Mouse (Mus musculus): ENCODE results near the gene Ppp1r12b.

The Ppp1r12b gene

DNA sequence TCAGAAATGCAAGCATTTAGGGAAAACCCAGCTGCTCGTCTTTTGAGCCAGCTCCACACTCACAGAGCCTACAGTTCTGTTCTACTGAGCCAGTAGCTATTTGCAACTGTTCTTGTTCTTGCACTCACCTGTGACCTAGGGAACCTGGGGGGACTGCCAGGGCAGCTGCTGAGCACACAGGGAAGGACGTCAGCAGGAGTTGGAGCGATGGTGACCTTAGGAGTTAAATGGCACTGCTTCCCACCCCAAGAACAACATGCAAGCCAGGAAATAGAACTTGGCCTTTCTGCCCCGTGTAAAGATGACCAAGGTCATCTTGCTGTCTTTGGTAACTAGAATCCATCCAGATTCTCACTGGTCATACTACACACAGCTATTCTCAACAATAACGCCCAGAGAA, 195.1 kb downstream of the Ppp1r12b start:
- no peak for DNase-seq (ENCODE audit: low read depth)

DNA sequence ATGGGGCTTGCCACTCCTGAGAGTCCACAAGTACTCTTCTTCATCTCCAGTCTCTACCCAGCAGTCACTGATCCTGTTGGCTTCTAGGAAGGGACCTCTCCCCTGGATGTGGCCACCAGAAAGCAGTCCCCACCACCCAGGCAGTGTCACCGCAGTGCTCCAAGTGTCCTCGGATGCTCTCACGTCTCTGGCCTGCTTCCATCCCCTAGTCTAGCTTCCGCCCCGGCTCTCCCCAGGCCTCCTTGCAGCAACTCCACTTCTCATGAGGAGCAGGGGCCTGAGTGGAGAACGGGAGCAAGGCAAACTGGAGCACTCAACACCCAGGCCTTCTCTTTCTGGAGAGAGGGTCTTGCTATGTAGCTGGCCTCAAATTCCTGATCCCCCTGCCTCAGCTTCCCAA, 196.6 kb downstream of the Ppp1r12b start:
- no peak for DNase-seq (ENCODE audit: low read depth)

DNA sequence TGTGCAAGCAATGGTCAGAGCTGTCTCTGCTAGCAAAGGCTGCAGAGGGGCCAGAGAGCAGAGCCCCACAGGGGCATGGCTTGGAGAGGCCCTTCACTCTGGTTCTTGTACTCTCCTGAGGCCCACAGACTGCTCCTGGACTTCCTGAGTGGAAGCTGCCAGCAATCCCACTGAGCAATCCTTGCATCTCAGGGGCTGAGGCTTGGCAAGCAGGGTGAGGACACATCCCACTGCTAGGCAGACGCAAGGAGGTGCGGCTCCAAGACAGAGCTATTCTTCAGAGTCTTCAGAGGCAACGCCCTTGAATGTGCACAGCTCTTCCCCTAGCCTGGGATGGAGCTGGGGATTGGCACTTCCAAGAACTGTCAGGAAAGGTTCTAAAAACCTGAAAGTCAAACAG, 198.5 kb downstream of the Ppp1r12b start:
- DNase-seq (ENCODE audit: low read depth), result no peak

DNA sequence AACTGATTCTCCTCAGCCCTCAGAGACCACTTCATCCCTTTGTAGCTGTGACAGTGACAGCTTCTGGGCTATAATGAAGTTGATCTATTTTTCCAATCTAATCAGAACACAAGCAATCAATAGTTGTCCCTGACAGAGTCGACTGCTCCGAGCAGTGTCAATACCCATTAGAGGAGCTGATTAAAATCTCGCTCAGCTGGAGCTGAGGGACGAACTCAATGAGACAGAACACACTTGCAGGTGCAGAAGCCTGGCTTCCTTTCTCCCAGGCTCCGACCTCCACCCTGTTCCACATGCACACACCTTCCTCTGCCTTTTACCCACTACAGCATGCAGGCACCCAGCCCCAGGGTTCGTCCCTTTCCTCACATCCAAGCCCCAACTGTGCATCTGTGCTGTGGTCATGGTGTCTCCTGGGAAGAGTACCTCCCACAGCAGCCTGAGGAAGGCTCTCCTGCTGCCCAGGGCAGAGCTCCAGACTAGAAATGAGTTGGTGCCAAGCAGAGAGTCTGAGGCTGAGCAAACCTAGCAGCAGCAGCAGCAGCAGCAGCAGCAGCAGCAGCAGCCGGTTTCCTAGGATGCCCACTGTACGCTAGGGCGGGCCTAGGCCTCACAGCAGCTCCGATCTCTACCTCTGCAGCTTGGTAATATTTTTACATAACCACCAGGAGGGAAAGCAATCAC, 199.4 kb downstream of the Ppp1r12b start:
- DNase-seq (ENCODE audit: low read depth), result no peak

DNA sequence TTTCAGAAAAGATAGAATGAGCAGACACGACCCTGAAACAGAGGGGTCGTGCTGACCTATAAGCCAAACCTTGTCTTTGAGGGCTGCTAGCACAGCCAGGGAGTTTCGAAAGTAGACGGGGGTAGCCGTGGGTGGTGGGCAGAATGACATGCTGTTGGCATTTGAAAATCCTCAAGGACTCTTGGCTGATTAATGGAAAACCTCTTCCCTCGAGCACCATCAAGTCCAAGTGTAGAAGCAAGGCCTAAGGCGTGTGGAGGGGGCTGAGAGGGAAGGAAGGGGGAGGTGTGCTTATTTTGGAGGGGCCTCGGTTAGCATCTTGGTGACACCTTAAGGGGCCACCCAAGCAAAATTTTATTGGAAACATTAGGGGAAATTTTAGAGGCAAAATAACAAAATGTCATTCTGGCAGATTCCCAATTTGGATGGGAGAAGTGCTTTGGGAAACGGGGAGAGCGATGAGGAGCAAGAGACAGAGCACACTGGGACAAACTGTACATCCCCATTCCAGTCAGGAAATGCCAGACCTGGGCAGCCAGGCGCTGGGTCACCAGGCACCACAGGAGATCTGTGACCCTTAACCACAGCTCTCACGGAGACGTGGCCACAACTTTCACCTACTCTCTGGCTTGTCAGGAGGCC, 200.1 kb downstream of the Ppp1r12b start:
- no peak for DNase-seq (ENCODE audit: low read depth)

DNA sequence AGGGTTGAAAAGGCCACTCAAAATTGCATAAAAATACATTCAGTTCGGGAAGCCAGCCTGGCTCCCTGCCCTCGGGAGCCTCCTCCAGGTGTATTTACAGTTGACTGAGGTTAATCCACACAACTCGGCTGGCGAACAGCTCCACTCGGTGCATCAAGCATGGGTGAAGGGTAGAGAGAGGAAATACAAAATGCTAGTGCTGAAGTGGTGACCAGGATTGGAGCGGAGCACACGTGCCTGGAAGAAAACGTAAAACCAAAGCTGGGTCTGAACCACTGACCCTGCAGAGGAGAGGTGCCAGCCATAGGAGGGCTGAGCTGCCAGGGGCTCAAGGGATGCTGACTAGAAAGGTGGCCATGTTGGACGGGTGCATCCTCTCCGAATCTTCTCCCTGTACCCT, 200.9 kb downstream of the Ppp1r12b start:
- no peak for DNase-seq (ENCODE audit: low read depth)

DNA sequence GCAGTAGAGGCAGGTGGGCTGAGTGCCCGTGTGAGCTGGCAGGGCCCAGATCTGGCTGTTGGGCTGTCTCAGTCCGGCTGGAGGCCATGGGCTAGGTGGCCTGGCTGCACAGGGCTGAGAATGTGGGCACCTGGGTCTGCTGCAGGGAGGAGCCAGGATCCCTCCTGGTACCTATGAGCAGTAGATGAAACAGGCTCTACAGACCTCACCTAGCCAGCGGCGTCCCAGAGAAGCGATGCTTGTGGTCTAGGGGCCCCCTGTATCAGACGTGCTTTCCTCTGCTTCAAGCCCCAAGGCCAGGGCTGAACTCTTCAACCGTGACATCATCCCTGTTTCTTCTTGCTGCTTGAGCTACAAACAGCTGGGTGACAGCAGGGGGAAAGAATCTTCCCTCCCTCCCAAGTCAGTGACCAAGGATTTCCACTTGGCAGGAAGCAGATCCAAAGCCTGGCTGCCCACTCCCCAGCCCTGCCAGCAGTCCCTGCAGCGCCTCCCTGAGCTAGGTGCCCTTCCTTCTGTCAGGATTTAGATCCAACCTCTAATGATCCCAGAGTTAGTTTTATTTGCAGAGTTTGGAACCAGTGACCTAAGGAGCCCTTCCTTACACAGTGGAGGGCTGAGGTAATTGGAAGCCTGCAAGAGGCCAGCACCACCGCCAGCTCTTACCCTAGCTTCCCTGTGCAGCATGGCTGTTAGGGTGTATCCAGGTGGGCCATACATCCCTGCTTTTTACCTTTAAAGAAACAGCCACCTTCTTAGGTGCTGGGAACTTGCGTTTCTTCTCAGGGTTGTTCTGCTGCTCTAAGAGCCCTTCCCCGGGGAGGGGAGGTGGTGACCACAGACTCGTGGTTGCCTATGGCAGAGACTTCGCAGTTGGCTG, 201.8 kb downstream of the Ppp1r12b start:
- no peak for DNase-seq (ENCODE audit: low read depth)

DNA sequence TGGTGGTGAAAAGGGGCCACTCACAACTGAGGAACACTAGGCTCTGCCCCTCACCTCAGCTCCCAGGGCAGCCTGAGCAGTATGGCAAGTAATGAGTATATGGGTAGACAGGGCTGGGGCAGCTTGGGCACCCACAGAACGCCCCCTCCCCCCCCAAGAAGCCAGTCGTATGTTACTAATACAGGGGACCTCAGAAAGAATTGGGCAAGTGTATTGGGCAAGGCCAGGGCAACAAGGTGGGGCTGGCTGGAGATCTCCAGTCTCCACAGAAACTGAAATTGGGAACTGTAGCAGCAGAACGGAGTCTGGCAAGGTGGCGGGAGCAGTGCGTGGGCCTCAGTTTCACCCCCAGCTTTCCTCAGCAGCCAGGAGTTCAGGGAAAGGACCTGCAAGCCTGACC, 203.3 kb downstream of the Ppp1r12b start:
- DNase-seq (ENCODE audit: low read depth), result no peak

DNA sequence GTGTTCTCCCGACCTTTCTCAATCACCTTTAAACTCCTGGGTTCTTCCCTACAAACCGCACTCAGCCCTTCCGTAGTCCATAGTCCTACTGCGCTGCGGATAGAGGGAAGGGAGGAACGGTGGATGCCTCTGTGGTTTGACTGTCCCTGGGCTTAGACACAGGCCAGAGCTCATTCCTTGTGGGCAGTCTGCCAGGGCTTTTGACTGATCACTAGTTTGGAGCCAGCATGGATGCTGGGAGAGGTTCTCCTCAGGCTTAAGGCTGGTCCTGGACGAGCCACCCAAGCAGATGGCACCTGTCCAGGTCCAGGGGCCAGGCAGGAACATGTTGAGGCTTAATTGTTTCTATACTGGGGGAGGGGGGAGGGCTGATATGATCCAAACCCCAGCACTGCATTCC, 205.9 kb downstream of the Ppp1r12b start:
- no peak for DNase-seq (ENCODE audit: low read depth)

DNA sequence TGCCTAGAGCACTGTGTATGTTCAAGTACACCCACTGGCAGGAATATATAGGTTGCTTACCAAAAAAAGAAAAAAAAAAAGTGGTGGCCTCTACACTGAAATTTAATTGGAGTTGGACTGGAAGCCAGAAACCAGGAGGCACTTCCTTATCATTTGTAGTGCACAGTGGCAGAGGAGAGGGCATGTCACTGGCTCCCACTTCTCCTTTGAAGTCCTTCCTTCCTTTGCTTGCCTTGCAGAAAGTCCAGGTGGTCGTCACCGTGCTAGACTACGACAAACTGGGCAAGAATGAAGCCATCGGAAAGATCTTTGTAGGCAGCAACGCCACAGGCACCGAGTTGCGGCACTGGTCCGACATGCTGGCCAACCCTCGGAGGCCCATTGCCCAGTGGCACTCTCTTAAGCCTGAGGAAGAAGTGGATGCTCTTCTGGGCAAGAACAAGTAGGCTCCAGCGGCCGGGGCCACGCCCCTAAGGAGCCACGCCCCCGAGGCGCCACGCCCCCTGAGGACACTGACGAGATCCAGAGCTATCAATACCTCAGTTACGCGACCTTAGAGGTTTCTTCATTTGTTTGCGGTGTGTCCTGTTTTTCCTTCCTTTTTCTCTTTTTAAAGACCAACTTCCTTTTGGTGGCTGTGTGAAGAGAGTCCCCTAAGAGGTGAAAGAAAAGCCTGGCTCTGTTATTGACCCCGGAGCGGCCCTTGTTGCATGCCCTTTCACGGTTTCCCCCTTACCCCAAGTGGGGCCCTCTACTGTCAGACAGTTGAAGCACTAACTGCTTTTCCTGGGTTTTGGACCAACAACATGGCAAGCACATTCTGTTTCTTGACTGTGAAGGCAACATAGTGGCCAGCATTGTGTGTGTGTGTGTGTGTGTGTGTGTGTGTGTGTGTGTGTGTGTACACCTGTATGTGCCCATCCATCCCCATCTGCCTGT, 208.2 kb downstream of the Ppp1r12b start:
- DNase-seq (ENCODE audit: low read depth), result peak; percentile 73

DNA sequence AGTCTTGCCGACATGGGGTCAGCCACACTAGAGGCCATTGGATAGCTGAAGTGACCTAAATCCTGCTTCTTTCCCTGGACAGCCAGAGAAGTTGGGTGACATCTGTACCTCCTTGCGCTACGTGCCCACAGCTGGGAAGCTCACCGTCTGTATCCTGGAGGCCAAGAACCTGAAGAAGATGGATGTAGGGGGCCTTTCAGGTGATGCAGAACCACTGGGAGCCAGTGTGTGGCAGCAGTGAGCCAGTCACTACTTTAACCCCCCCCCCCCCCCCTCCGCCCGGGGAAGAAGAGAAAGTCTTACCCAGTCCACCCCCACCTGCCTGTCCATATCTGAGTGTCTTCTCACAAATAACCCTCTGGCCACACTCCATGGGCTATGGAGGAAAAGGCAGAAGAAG, 210.1 kb downstream of the Ppp1r12b start:
- peak; percentile 49 for DNase-seq (ENCODE audit: low read depth)

DNA sequence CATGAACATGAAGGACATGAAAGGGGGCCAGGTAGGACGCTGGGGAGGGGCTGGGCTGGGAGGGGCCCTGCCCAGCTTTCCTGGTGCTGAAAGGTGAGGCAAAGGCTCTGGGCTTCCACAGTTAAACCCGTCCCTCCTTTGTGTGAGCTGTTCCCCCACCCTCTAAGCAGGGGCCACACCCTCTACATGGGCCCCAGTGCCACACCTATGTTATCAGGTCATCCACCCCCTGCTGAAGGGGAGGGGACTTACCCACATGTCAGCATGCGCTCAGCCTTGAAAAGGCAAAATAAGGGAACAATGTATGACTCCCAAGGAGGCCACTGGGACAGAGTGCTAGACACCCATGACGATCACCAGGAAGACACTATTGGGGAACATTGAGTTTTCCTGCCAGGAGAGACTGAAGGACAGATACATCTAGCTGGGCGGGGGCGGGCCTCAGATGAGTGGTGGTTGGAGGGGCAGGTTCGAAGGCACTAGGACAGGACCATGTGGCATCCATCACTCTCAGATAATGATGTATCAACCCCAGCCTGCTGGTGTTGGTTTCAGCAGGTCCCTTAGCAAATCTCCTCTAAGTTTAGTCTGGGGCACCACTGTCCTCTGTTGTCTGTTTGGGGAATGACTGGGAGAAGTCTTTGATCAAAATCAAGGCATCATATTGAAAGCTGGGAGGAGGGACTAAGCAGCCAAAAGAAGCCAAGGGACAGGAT, 213.6 kb downstream of the Ppp1r12b start:
- no peak for DNase-seq (ENCODE audit: low read depth)

DNA sequence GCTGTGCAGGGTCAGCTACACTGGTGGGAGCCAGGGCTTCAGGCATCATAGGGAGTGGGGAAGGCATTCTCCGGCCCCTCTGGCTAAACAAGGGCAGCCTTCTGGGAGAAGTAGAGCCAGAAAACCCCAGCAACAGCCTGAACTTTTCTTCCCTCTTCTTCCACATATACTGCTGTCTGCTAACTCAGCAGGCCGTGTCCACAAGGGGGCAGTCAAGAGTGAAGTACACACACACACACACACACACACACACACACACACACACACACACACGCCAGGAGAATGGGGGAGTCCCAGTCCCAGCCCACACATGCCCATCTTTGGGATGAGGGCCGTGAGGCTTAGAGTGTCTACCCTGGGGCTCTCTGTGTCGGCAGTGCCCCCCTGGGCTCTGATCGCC, 214.3 kb downstream of the Ppp1r12b start:
- peak; percentile 33 for DNase-seq (ENCODE audit: low read depth)

DNA sequence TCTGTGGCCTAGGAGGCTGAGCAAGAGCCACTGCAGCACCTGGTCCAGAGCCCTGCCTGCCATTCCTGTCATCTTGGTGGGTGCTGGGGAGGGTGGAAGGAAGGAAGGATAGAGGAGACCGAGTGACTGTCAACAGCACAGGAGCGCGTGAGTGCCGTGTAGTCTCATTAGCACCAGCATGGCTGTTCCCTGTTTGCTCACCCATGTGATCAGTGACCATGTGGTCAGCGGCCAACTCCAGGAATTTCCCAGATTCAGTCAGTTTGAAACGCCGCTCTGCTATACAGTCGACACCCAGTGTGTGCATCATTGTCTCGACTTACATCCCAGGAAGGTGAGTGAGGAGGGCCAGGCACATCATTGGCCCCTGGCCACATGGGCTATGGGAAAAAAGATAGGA, 218.3 kb downstream of the Ppp1r12b start:
- no peak for DNase-seq (ENCODE audit: low read depth)

DNA sequence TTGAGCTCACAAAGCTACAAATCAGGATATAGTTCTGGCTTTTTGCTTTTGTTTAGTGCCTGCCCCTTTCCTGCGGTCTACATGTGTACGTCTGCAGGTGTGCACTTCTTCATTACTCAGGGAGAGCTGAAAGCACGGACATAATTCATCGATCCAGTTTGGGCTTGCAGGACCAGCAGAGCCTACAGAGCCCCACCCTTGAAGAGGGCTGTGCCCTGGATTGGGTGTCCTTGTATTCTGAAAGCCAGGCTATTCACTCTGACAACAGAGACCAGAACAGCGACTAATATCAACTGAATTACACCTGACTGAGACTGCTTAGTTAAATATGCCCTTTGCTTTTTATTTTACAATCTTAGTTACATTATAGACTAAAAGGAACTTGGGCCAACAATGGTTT, 222.1 kb downstream of the Ppp1r12b start:
- DNase-seq (ENCODE audit: low read depth), result no peak

DNA sequence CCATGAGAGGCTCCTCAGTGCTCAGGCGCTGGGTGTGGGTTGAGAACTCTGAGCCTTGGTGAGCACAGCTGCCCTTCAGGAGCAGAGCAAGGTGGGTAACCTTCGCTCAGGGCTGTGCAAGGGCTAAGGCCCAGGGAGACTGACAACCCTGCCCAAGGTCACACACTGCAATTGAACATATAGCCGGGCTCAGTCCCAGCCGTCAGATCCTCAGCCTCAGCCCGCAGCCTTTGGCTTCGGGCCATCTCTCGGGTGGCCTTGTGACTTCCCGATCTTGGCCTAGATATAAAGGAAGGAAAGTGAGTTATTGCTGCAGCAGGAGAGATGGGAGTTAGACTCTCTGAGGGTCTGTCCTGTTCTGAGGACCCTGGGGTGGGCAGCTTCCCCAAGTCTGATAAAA, 228.5 kb downstream of the Ppp1r12b start:
- no peak for DNase-seq (ENCODE audit: low read depth)

DNA sequence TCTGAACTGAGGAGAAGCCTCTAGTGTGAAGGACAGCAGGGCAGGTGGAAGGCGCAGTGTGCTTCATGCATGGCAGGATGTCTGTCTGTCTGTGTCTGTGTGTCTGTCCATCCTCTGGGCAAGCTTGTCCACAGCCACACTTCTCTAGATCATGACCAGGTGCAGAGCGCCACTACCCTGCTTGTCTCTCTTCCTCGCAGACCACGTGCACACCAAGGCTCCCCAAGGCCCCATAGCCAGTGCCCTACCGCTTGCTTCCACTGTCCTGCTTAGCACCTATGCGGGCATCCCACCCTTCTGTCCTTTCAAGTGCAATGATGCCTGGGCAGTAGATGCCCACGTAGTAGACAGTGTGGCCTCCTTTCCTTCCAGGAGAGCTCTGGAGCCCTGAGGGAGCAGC, 229.3 kb downstream of the Ppp1r12b start:
- no peak for DNase-seq (ENCODE audit: low read depth)

DNA sequence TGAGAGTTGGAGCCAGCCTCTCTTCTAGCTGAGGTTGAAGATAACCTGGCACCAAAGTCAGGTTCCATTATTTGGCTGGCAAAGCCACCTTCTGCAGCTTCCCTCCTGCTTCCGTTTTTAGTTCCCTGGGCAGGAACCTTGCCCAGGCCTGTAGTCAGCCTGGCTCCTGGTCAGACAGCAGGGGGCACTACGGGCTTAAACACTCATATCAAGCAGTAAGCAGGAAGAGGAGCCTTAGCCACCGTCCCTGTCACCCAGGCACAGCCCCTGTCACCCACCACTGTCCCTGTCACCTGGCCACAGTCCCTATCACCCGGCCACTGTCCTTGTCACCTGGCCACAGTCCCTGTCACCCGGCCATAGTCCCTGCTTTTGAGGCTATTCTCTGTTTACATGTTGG, 230.5 kb downstream of the Ppp1r12b start:
- DNase-seq (ENCODE audit: low read depth), result peak; percentile 22

DNA sequence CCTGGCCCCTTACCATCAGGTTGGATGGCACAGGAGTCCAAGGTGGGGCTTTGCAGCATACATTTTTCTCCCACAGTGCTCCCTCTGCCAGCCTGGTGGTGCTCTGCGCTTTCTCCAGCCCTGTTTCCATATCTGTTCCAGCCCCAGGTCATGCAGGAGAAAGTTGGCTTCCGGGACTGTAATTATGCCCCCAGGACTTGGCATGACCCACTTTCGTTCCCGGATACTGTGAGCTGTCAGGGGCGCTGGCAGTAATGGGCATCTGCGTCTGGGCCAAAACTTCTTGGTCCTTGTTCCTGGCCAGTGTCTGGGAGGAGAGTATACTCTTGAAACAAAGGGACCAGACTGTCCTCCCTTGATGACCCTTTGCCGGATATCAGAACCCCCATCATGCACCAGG, 232.9 kb downstream of the Ppp1r12b start:
- no peak for DNase-seq (ENCODE audit: low read depth)

DNA sequence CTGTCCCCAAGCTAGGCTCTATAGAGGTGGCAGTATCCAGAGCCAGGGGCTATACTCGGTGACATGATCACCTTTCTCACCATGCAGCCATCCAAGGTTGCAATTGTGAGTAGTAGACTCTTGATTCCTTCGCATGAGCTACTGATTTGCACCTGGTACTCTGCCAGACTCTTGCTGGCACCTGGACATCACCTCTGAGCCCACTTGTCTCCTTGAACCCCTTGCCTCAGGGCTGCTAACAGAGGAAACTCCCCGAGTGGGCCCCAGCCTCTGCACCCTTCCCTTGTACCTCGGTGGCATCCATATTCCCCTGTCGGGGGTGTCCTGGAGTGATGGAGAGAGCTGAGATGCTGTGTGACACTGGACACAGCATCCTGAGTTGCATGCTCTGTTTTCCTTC, 234.3 kb downstream of the Ppp1r12b start:
- DNase-seq (ENCODE audit: low read depth), result no peak

DNA sequence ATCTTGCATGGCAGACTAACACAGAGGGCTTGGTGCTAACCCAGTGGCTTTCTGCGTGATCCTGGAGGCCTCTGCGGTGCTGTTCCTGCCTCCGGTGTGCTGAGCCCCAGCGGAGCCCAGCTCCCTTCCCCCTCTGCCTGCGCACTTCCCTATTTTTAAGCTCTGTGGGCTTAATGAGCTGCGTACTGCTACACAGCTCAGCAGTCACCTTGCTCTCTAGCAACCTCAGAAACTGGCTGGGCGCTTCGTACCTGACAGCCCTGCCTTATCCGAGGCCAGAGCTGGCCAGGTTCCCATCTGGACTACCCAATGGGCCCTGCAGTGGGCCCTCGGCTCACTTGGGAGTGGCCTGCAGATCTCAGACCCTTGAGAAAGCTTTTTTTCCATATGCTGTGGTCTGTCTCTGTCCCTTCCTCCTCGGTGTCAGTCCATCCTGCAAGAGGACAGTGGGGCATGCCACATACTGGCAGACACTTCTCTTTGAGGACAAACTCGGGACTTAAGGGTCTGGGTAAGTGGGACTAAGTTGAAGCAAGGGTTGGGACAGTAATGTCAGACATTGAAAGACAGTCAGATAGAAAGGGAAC, 235.9 kb downstream of the Ppp1r12b start:
- DNase-seq (ENCODE audit: low read depth), result no peak

Data from induced T-regulatory cell, adult 2 months (primary cell).